Mouse (Mus musculus) lung, postnatal 25 days (tissue): Measurements from ENCODE around the gene Zmynd8.
A peak's percentile ranks its signal among the peaks of the same experiment; 100 is the strongest.

Experiments
- DNase-seq: peaks from one replicate; pipeline ENCODE4 v3.0.0; 2022; ENCODE audit warnings: low spot score

The Zmynd8 gene

DNA sequence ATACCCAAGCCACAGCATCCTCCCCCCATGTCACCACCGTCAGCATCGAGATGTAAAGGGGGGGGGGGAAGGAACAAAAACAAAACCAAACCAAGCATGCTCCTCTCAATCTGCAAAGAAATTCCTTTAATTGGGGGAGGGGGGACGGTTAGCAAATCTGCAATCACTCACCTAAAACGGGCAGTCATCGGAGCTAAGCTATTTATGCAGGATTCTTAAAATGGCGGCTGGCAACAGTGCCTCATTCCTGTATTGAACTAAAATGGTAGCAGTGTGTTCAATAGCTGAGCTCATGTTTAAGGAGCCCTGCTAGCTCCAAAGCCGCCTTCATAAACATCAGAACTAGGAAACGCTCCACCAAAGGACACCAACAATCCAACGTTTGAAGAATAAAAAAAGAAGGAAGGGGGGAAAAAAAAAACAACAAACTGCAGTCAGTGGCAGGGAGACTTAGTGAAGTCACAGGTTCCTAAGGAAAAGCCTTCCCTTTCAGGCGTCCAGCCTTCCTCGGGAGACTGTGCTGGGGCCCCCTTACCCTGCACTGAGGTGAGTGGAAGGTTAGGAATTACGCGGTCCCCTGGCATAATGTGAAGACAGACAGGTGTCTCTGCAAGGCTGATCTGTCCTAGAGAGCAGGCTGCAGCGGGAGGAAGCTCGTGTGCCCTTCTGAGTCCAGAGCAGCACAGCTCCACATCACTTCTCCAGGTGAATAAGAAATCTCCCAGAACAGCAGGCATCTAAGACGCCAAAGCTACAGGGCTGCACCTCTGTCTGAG is 19.2 kb downstream of the Zmynd8 start:
- DNase-seq = no peak

DNA sequence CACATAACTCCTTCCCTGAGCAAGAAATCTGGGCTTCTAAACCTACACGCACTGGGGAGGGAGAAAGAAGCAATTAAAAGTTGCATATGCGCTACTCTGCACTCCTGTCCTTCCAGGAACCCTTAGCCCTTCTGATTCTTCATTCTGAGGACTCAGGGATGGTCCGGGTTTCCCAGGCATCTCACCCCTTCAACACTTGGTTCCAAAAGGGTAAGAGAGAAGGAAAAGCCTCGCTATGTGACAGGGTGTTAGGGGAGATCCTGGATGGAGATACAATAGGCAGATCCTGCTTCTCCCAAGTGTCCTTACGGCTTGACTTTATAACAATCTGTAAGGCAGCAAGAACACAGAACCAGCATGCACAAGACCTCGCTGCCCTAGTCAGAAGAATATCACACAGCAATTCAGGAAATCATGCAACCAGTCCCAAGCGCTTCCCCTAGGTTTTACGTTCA is 19.9 kb downstream of the Zmynd8 start:
- no peak for DNase-seq

DNA sequence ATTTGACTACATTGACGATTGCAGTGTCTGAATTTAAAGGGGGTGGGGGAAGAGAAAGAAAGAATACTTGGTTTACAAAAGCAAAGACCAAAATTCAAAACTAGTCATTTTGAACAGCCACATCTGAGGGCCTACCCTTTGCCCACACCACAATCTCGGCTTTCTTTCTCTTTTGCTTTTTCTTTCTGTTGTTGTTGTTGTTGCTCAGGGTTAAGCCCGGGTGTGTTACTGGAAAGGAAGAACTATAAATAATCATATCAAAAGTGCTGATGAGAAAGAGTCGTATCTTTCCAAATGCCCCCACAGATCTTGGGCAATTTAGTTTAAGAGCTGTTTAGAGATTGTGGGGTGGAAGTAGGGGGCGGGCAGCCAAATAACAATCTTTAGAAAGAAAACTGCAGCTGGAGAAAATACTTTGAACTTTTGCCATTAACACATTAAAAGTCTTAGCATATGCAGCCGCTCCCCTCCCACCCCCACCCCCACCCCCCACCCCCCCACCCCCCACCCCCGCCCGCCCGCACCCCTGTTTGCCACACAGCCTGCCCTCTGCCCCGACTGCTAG is 20.7 kb downstream of the Zmynd8 start:
- no peak for DNase-seq

DNA sequence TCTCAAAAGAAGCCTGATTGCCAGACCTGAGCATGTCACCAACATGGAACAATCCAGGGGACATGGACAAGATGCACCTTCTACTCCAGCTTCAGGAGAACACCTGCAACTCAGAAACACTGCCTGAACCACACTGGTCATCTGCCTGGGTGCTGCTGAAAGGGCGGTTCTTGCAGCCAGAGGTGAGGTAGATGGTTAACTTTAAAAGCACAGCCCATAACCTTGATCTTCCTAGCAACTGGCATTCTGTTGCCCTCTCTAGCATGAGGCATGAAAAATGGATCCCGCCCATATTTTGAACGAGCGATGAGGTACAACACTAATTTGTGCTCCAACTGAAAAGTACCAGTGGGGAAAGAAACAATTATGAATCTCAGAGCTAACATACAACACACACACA is 21.6 kb downstream of the Zmynd8 start:
- DNase-seq = no peak

DNA sequence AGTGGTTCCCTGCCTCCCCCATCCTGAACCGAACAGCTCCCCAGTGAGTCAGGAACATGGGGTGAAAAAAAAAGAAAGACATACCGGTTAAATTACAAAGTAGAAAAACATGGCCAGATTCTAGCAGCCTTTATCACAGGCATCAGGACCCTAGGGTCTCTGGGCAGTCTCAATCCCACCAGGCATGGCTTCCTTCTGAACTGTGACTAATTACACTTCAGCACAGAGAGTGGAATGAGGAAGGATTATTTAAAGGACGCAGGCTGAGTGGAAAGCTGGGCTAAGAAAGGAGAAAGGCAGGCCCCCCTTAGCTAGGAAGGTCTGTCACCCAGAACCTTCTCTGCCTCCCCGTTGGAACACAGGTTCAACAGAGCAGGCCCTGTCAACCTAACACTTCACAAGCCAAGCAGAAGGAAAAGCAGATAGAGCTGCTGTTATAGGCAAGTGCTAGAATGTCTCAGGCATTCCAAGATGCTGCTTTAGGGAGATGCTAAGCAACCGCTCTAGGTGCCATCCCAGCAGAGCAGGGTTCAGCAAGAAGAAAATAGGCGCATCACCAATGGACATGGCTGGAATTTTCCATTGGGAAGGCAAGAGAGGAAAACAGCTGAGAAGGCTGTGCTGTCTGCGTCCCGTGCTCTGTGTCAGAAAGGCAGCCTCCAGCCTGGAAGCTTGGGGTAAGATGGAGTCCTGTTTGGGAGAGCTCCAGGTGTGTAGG is 22.5 kb downstream of the Zmynd8 start:
- DNase-seq = no peak

DNA sequence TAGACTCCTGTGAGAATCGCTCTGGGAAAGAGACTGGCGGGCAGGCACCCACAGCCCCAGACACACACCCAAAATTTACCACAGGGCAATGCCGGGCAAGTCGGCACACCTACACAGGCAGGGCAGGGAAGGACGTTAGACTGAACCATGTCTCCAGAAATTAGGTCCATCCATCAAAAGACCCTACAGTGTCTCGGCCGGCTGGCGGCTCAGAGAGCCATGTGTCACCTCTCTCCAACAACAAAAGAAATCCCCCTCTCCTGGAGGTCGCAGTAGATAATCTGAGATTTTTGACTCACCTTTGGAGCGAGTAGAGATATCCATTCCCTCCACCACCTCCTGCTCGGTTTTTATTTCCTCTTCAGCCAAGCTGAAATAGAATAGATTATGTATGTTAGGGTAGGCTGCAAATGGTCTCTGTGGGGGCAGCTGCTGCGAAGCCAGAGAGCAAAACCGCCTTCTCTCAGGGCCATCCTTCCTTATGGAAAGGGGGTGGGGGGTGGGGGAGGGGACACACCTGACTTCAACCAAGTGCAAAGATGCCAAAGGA is 23.3 kb downstream of the Zmynd8 start:
- DNase-seq = no peak

DNA sequence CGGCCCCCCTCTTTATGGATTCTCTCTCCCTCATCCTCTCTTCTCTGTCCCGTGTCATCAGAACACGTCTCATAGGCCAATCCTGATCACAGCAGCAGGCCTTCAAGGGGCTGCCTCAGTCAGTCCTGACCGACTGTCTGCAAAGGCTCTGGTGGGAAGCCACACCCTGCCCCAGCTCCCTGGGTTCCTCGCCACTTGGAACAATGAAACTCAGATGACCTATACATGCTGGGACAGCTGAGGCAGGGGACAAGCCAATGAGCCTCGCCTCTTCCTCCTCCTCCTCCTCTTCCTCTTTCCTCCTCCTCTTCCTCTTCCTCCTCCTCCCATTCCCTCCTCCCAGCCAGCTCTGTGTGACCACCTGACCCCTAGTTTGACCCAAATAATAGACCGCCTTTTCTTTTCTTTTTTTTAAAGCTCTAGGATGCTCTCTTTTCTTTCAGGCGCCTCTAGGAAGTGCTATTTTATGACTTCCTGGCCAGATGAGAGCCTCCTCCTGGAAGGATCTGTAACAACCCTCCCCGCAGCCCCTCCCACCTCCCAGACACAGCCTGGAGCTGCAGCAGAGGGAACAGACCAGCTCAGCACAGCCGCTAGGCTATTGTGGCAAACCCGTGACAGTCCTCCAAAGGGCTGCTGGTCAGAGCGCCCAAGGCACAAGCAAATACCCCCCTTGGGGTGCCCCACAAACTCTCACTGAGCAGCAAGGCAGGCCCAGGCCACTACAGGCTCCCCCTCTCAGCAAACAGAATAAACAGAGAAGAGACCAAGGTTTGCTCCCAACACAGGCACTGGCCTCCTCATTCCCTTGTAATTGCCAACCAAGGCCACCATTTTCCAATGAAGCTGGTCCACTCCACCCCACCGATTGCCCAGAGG is 24.1 kb downstream of the Zmynd8 start:
- peak; percentile 90 for DNase-seq

DNA sequence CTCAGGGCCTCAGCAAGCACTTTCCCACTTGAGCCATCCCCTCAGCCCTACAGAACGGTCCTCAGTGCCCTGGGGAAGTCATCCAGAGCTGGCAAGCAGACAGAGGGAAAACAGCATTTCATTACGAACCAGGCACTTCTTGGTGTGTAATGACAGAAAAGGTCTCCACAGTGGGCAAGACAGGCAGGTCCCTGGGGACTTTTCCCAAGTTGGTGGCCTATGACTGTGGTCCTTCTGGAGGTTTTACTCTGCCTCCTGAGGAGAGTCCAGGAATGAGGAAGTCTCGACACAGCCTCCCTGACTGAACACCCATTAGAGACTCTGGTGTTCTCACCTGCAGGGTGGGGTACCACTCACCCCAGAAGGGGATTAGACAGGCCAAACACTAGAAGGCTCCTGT is 25.0 kb downstream of the Zmynd8 start:
- no peak for DNase-seq

DNA sequence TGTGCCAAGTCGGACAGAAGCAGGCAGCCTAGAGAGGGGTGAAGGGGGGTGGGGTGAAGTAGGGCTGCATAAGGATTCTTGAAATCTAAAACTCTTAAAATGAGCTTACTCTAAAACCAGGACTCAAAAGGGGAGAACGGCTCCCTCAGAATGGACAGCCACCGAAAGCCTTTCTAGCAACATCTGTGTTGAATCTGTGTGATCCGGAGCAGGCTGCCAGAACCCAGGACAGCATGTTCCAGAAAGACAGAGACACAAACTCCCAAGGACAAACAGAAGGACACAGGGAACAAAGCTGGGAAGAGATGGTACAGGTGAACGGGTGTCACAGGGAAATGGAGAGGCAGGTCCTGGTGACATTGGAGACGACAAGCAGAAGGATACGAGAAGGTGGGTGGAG is 25.6 kb downstream of the Zmynd8 start:
- DNase-seq = no peak

DNA sequence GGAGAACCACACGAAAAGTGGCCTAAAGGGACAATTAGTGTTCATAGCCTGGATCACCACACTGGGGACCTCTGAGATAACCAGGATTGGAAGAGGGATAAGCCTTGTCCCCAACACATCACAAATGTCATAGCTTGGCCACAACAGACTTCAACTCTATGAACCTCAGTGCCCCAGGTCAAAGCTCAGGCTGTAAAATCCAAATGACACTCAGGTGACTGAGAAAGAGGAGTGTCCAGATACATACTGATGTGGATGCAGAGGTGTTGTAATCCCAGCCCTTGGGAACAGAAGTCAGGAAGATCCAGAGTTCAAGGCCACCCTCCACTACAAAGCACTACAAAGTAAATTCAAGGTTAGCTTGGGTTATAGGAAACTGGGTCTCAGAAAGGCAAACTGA is 29.6 kb downstream of the Zmynd8 start:
- no peak for DNase-seq

DNA sequence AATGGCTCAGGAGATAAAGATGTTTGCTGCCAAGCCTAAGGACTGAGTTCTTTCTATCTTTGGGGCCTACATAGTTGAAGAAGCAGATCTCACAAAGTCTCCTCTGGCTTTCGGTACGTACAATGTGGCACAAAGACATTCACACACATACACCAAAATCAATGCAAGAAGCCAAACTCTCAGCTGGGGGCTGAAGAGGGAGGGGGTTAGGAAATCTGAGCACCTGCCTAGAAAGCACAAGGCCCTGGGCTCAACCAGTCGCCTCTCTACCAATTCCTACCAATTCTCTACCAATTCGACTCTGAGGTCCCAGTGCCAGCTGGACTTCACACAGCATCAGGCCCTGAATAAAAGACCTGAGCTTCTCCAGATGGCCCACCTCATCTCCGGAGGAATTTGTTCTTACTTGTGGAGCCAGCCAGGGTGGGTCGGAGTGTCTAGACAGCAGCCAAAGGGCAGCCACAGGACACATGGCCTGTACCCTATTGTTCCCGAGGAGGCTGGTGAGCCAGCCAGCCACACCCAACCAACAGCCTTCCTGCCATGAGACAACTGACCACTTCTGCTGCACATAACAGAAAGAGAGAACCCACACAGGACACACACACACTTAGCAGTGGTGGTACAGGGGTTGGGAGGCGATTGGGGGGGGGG is 30.2 kb downstream of the Zmynd8 start:
- peak; percentile 81 for DNase-seq

DNA sequence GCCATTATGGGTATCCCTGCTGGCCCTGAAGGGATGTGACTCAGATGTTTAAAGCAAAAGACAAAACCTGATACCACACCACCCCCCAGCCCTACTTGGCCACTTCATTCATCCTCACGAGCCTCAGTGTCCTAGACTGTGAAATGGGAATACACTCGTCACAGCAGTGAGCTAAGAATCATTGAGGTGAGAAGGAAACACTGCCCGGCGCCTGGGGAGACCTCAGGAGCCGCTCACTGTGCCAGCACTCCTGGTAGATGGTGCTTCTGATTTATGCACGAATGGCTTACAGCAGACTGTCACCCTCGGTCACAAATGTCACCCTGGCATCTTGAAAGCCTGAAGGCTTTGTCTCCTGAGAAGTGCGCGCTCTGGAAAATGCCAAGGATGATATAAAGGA is 31.3 kb downstream of the Zmynd8 start:
- DNase-seq = no peak

DNA sequence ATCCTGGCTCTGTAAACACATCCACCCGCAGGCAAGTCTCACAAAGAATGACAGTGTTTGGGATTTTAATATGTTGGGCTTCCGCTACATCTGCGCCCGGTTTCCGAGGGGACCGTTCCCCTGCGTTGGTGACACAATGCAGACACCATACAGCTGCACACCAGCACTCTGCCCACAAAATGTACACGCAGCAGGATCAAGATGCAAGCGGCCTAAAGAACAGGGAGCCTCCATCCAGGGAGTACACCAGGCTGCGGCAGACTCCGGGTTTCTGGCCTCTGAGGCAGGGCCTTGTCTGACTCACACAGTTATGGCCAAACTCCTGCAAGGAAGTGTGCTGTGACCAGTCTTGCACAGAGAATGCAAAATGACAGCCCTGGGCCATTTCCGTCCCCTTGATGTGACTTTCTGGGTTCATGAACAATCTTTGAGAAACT is 31.8 kb downstream of the Zmynd8 start:
- DNase-seq = no peak

DNA sequence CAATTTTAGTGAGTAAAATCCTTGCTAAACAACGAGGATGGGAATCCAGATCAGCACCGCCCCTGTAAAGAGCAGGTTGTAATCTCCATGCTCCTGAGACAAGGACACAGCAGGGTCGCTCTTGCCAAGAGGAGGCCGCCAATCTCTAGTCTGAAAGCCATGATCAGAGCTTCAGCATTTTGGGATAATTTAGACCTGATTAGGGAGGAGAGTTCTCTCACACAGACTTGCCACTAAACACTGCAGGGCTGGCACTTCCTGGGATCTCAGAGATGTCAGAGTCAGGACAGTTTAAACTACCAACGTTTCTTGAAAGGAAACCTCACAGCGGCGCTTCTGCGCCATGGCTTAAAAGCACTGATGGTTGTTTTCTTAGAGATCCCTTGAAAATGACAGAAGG is 32.4 kb downstream of the Zmynd8 start:
- DNase-seq = no peak

DNA sequence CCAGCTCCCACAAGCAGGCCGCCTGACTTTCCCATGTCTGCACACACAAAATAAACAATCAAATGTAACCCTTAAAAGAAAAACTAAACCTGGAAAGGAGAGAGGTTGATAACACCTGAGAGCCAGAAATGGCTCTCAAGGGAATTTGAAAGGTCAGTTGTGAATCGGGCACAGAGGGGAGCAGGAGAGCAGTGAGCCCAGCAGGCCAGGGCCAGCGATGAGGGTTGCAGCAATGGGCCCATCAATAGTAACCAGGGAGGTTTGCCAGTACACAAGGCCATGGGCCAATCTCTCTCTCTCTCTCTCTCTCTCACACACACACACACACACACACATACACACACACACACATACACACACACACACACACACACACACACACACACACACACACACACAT is 34.0 kb downstream of the Zmynd8 start:
- DNase-seq = no peak

DNA sequence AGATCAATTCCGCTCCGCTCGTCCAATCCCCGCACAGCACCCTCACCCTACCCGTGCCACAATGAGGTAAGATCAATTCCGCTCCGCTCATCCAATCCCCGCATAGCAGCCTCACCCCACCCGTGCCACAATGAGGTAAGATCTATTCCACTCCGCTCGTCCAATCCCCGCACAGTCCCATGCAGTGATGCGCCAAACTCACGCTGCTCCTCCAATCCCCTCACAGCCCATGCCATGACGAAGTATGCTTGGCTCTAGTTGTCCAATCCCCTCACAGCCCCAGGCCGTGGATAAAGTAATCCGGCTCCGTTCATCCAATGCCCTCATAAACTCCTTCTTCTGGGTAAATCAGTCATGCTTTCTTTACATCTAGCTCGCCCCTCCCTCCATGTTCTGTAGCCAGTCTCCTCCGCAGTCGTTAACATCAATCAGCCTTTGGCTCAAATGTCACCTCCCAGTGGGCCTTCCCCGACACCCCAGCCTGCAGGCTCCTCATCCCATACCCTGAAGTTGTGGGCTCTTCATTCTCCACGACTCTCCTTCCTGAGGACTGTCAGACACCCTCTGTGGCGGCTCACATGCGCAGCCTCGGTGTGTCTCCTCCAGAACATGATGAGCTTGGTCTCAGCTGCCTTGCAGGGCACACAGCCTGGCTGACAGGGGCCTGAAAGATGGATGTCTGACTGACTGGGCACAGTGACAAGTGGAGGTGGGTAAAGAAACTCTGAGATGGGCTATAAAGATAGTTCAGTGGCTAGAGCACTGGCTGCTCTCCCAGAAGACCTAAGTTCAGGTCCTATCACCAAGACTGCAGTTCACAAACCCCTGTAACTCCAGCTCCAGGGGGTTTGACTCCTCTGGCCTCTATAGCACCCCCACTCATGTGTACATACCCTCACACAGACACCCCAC is 36.9 kb downstream of the Zmynd8 start:
- DNase-seq = no peak

DNA sequence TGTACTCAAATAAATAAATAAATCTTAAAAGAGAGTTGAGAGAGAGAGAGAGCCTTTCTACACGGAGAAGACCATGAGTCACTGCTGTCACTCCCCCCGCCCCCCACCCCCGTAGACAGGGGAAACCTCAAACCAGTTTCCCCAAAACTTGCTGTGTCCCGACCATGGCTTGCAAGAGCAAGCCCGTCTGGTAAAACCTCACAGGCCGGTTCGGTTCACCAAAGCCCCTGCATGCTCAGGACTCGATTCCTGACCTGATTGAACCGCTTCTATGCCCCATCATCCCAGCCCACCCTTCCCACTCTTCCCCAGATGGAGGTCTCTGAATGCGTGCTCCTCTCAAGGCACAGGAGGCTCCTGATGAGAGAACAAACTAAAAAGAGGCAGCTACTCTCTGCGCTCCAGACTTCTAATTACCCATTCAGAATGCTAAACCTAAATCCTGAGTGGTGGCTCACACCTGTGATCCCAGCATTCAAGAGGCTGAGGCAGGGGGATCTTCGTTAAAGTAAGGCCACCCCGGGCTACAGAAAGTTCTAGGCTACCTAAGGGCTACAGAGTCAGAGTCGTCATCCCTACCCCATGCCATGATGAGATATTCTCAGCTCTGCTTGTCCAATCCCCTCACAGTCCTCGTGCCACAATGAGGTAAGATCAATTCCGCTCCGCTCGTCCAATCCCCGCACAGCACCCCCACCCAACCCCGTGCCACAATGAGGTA is 37.7 kb downstream of the Zmynd8 start:
- DNase-seq = no peak

DNA sequence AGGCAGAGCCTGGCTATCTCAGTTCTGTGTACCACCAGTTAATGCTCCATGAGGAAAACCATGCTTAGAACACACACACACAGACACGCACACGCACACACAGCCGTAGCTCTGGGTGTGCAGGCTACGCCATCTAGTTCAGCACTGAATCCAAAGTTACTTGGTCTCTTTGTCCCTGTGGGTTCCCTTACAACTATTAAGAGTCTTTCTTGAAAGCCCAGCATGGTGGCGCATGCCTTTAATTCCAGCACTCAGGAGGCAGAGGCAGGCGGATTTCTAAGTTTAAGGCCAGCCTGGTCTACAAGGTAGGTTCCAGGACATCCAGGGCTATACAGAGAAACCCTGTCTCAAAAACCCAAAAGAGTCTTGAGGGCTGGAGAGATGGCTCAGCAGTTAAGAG is 38.4 kb downstream of the Zmynd8 start:
- no peak for DNase-seq
